Mouse (Mus musculus) cerebellum, adult 9-10 months (tissue): ENCODE measurements around the gene Rab11fip5.

Experiments used
- DNase-seq: peaks from one replicate; pipeline ENCODE4 v3.0.0; 2022

Rab11fip5 gene

DNA sequence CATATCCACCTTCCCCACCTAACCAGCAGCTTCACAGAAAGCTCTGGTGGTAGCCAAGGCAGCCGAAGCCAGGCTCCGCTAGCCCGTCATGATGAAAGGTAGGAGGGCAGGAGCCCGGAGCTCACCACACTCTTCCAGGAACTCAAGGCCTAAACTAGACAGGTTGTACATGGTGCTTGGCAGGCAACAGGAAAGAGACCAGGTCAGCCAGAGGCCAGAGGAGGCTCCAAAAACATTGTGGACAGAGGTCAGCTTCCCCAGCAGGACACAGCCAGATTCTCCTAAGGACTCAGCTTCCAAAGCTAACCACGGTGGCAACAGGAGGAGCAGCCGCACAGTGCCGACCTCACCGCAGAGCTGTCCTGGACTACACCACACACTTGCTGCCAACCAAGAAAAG is 31.4 kb downstream of the Rab11fip5 start:
- no peak for DNase-seq

- DNase-seq: no peak
Observed at GRCm38 (mm10) chr6:85341814-85342501, 32.5 kb downstream of the Rab11fip5 start.

DNA sequence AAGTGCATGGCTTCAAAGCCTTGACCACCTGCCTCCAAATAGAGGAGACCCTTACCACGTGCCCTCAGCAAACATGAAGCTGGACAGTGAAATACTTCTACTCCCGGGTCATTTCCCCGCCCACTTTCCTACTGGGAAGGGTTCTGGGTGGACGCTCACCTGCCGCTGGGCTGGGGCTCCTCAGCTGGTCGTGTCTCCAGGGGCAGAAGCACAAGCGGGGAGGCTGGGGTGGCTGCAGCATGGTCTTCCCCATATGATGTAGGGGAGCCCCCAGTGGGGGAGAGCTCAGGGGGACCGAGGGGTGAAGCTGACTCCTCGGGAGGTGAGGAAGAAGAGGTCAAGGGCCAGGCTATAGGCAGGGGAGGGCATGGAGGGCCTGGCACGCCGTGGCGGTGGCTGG is 34.2 kb downstream of the Rab11fip5 start:
- peak; percentile 38 for DNase-seq

GRCm38 (mm10) chr6:85339273-85339901 is 35.0 kb downstream of the Rab11fip5 start:
- DNase-seq: peak; percentile 84

DNA sequence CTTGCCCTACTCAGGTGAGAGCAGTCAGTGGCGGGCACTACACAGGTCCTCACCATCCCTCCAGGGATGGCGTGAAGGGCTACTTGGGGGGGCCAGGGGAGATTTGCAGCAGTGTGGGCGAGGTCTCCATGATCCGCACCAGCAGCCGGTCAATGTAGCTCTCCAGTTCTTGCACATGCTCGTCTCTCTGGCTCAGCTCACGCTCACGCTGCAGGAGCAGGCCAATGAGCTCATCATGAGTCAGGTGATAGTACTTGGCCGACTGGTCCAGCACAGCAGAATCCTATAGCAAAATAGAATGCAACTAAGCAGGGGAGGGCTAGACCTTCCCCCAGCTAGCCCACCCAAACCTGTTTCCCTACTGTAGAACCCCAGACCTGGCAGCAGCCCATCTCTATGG is 37.5 kb downstream of the Rab11fip5 start:
- DNase-seq: peak; percentile 42

- DNase-seq: peak; percentile 40
Observed at GRCm38 (mm10) chr6:85335352-85335751, 39.1 kb downstream of the Rab11fip5 start.

- peak; percentile 58 for DNase-seq
Observed at GRCm38 (mm10) chr6:85334851-85335250, 39.6 kb downstream of the Rab11fip5 start.

DNA sequence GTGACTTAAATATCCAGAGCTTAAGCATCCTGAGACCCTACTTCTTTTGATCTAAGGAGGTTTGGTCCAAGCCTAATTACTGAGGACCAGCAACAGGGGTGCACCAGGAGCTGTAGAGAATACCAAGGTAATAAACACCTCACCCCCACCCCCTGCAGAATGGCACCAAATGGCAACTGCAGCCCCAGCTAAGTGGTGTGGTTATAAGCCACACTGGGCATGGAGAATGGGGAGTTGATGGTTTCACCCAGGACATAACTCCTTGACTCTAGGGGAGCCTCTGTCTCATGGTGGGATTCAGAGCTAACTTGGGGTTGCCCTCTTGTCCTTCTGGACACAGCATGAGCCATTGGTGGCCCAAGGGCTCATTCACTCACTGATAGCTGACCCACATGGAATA is 40.2 kb downstream of the Rab11fip5 start:
- DNase-seq: no peak

- DNase-seq: no peak
Observed at GRCm38 (mm10) chr6:85333732-85334131, 40.7 kb downstream of the Rab11fip5 start.

GRCm38 (mm10) chr6:85333000-85333669 is 41.3 kb downstream of the Rab11fip5 start, which contains the start of gene Sfxn5:
TSS of gene Sfxn5 (minus strand) at chr6:85333422.
- peak; percentile 97 for DNase-seq

DNA sequence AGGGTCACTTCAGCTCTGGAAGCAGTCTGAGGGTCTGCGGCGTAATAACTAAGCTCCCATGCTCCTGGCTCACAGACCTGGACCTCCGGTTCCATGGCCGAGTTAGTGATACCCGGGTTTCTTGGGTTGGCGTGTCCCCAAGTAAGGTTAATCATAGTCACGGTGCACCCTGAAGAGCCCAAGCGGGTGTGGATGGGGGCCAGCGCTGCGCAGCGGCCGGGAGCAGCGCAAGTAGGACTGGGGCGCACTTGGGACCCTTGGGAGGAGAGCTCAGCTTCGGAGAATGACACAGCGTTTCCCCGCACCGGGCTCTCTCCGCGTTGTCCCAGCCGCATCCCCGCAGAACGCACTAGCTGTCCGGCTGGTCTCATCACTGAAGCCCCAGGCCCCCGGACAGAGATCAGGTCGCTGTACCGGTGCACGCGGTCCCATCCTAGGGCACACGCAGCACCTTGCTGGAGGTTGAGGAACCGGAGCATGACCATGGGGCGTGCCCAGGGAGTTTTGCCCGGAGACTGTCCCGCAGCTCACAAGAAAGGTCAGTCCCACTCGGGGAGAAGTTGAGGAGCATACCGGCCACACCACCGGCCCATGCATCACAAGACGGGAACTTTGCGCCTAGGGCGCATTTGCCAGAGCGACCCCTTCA is 42.0 kb downstream of the Rab11fip5 start:
- peak; percentile 68 for DNase-seq

GRCm38 (mm10) chr6:85331736-85332135 is 42.7 kb downstream of the Rab11fip5 start:
- peak; percentile 69 for DNase-seq

DNA sequence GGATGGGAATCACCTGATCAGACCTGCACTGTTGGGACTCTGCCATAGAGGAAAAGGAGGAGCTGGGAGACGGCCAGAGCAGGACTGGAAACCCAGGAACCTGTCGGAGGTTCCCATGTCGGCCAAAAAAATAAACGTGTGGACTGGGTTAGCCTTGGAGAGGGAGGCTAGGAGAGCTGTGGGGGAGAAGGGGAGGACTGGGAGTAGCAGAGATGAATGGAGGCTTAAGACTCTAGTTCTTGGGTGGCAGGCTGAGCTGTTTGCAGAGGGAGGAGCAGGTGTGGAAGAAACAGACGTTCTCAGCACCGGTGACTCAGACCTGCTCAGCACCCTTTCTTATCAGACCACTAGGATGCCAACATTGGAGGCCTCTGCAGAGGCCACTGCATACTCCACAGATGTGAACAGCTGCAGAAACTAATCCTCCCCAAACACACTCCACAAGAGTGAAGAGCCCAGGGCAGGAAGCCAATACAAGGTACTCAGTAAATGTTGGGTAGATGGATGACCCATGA is 43.2 kb downstream of the Rab11fip5 start:
- DNase-seq: peak; percentile 80

- no peak for DNase-seq
Observed at GRCm38 (mm10) chr6:85329666-85330185, 44.7 kb downstream of the Rab11fip5 start.

GRCm38 (mm10) chr6:85326564-85326963 is 47.9 kb downstream of the Rab11fip5 start:
- no peak for DNase-seq

- no peak for DNase-seq
Observed at GRCm38 (mm10) chr6:85325109-85325508, 49.3 kb downstream of the Rab11fip5 start.

DNA sequence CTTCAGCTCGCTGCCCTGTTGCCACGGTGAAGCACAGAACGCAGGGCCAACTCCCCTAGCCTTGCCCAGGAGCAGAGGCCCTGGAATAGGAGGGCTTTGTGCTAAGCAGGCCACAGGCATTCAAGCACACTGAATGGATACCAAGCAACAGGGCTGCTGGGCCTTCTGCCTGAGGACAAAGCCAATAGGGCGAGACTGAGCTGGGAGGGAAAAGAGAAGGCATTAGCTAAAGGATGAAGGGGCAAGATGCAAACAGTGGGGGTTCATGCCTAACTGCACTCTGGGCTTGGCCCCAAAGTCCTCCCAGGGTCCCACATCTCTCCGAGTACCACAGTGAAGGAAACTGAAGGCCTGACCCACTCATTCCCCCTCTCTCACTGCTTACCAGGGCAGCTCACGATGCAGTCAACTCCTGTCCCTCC is 54.0 kb downstream of the Rab11fip5 start:
- peak; percentile 35 for DNase-seq

- DNase-seq: no peak
Observed at GRCm38 (mm10) chr6:85316211-85316610, 58.2 kb downstream of the Rab11fip5 start.

GRCm38 (mm10) chr6:85314064-85314798 is 60.2 kb downstream of the Rab11fip5 start:
- DNase-seq: no peak

DNA sequence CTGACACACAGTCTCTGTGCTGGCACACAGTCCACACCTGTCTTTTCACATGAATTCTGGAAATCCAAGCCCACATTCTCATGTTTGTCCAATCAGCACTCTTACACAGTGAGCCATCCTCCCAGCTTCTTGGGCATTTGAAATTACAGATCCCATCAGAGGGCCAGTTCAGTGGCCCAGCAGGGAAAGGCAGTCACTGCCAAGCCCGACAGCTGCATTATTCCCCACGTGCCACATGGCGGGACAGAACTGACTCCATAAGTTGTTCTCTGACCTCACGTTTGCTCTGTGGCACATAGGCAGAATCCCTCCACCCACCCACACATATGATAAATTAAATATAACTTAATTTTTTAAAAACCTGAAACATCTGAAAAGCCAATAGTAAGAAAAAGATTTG is 66.5 kb downstream of the Rab11fip5 start:
- no peak for DNase-seq

- DNase-seq: no peak
Observed at GRCm38 (mm10) chr6:85306375-85306774, 68.1 kb downstream of the Rab11fip5 start.

DNA sequence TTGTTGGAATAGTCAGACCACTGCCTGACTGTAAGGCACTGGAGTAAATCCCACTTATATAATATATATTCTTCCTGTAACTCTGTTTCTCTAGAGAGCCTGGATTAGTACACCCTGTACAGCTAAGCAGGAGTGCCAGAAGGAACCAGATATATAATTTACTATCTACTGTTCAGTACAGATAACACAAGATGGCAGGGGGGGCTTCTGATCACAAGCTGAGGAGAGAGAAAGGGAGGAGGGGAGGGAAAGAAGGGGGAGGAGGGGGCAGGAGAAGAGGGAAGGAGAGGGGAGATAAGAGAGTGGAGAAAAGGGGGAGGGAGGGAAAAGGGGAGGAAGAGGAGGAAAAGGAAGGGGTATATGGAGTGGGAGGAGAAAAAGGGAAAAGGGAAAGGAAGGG is 68.6 kb downstream of the Rab11fip5 start:
- no peak for DNase-seq
